Mouse (Mus musculus) small intestine, adult 2 months (tissue): Measurements from ENCODE around the gene Map4k3. TPM values are rescaled to one million over a fixed set of nuclear protein-coding genes. Genes with fewer than 3 reads are reported as not detected.

Experiments
- H3K27ac ChIP-seq: fragments of 200-500 bp; 2 replicates; pipeline ENCODE4 v1.5.1; 2012; ENCODE audit warnings: low read depth, low read length, control low read depth, inconsistent platforms; ENCODE audit not compliant: insufficient read depth
- H3K27me3 ChIP-seq: fragments of 200-500 bp; 2 replicates; pipeline ENCODE4 v1.6.1; 2012; ENCODE audit warnings: mild to moderate bottlenecking, moderate library complexity, low read length, inconsistent platforms; ENCODE audit not compliant: control insufficient read depth, insufficient read depth
- H3K36me3 ChIP-seq: fragments of 200-500 bp; 2 replicates; pipeline ENCODE4 v1.6.1; 2012; ENCODE audit warnings: mild to moderate bottlenecking, low read length, control low read depth, inconsistent platforms; ENCODE audit not compliant: control insufficient read depth, insufficient read depth
- H3K4me1 ChIP-seq: fragments of 200-500 bp; 2 replicates; pipeline ENCODE4 v1.6.1; 2012; ENCODE audit warnings: low read length, inconsistent platforms, mixed read lengths; ENCODE audit not compliant: control insufficient read depth, insufficient read depth, insufficient read length
- H3K4me3 ChIP-seq: fragments of 200-500 bp; 2 replicates; pipeline ENCODE4 v1.5.1; 2012; ENCODE audit warnings: low read depth, mild to moderate bottlenecking, control low read depth, inconsistent platforms, low read length, moderate library complexity
- CTCF ChIP-seq: fragments of 200-500 bp; IDR thresholded peaks from 2 replicates; pipeline ENCODE4 v1.5.1; 2012; ENCODE audit warnings: low read depth, mild to moderate bottlenecking, control low read depth, inconsistent platforms, low read length, moderate library complexity, mixed read lengths; ENCODE audit not compliant: insufficient replicate concordance, insufficient read length; ENCODE audit errors: extremely low read depth
- POLR2A ChIP-seq: fragments of 200-500 bp; IDR thresholded peaks from 2 replicates; pipeline ENCODE4 v1.6.1; 2012; ENCODE audit warnings: low read depth, mild to moderate bottlenecking, control low read depth, inconsistent platforms, low read length, moderate library complexity
- WGBS: fragments of 180-500 bp; shearing (Covaris S2); methylation state at CpG from one replicate; pipeline ENCODE4 v1.1.7; 2018; 5-methylcytosine and 5-hydroxymethylcytosine counted together
- polyA plus RNA-seq: library from polyadenylated mRNA; depleted of rRNA; stranded (reverse); fragments of >200 nt; gene quantifications from 2 replicates; pipeline ENCODE4 v1.2.3, GENCODE M21; 2012

Gene Map4k3
- polyA plus RNA-seq, 1 experiment, result 9.4 TPM

DNA sequence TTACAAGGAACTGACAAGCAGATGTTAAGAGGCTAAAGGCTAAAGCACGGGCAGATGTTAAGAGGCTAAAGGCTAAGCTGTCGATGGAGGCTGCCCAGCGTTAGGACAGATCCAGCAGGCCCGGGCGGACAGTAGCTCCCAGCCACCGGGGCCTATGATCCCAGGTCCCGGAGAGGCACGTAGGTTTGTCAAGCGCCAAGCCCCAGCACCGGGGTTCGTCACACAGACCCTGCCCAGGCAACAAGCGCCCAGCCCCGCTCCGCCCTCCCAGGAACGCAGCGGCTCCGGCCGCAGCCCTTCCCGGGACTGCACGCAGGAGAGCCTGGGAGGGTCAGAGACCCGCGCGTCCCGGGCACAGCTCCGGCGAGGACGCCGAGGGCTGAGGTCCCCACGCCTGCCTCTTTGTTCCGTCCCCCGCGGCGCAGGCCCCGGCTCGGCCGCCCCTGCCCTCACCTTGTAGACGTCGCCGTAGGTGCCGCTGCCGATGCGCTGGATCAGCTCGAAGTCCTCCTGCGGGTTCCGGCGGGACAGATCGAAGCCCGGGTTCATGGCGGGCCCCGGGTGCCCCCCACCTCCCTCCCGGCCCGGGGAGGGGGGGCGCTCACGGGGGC is 839 bp downstream of the Map4k3 start:
- WGBS, result under 1% methylated on average over 52 of the region's 54 CpGs
- Histone ChIP-seq H3K4me3 (peak overlapping the region; percentile 79), H3K36me3 (0 out of 2 replicates have a peak, but pooled peaks cover 2% of the 10 kb centered on the region), H3K27me3 (no peaks in the 10 kb centered on the region), H3K4me1 (peaks cover 3% of the 10 kb centered on the region), H3K27ac (peak overlapping the region; percentile 99)
- peak; percentile 18 for TF ChIP-seq POLR2A
- TF ChIP-seq CTCF, result no peak

DNA sequence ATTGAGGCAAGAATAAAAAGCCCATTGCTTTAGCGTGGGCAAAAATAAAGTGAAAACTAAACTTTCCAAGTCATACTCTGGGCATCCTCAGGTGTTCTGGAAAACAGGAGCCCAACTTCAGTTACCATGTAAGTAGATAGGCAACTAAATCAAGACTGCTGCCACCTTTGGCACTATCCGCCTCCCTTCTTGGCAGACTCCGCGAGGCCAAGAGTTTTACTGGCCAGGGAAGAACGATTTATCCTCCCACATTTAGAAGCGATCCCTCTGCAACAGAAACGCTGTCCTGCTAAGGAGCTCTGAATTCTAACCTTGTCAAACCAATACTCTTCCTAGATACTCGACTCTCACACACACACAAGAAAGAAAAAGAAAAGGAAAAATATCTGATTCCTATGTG is 1.5 kb downstream of the Map4k3 start:
- no peaks in the 10 kb centered on the region for H3K27me3 ChIP-seq
- peak overlapping the region; percentile 24 for H3K4me3 ChIP-seq
- H3K4me1 ChIP-seq, result peaks cover 7% of the 10 kb centered on the region
- TF ChIP-seq POLR2A, result no peak
- no peak for TF ChIP-seq CTCF
- WGBS, result 10% methylated on average over 8 of the region's 8 CpGs
- peak overlapping the region; percentile 0; the same call in 1 of the 2 replicates for H3K27ac ChIP-seq
- 0 out of 2 replicates have a peak, but pooled peaks cover 2% of the 10 kb centered on the region for H3K36me3 ChIP-seq

DNA sequence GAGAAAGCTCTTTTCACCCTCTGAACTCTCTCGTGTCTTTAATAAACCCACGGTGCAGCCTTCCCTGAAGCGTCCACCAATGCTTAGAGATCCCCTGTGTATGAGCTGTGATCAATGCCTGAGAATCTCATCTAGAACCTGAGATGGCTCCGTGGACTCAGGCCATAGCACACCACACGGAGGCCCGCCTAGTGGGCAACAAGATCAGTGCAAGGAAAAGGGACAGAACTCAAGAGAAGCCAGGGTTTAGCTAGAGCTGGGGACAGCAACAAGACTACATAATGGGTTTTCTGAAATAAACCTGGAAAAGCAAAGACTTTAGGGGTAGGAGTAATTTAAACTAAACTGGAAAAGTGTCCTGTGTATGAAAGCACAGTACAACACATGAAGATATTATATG is 5.2 kb downstream of the Map4k3 start:
- Histone ChIP-seq H3K36me3 (0 out of 2 replicates have a peak, but pooled peaks cover 2% of the 10 kb centered on the region), H3K4me1 (peaks cover 8% of the 10 kb centered on the region), H3K4me3 (no peak overlapping the region), H3K27ac (no peak overlapping the region), H3K27me3 (no peaks in the 10 kb centered on the region)
- 75% methylated on average over 6 of the region's 6 CpGs for WGBS
- TF ChIP-seq CTCF, result no peak
- TF ChIP-seq POLR2A, result no peak

DNA sequence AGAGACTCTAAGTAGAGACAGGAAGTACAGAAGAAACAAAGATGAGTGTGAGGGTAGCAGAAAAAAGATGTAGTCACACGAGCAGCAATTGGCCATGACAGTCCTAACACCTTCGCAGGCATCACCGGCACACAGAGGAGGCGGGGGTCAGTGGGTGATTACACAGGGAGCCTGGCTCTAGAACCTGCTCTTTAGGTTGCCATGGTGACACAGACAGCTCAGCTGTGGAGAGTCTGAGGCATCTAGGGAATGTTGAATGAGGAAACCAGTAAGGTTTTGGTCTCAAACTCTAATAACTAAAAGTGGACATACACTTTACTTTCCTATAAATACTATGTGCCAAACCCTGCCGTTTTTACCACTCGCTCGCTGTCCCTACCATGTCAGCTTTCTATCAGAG is 6.6 kb downstream of the Map4k3 start:
- Histone ChIP-seq H3K4me3 (no peak overlapping the region), H3K27me3 (no peaks in the 10 kb centered on the region), H3K4me1 (peaks cover 8% of the 10 kb centered on the region), H3K27ac (no peak overlapping the region), H3K36me3 (0 out of 2 replicates have a peak, but pooled peaks cover 2% of the 10 kb centered on the region)
- TF ChIP-seq POLR2A (no peak), CTCF (no peak)
- WGBS, result 72% methylated on average over 7 of the region's 7 CpGs

DNA sequence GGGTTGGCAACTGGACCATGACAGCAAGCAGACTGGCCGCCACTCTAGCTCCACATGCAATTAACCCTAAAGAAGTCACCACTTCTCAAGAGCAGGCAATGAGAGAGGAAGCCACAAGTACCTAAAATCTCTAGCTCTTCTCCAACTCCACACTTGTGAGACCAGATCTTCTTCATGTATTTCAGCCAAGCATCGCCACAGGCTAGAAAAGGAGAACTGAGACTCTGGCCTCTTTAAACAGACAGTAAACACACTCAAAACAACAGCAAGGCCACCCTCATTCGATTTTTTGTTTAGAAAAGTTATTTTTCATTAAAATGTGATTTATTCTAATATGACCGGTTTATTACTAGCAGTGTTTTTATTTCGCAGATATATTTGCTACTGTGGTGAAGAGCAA is 9.0 kb downstream of the Map4k3 start:
- H3K4me1 ChIP-seq, result peaks cover 12% of the 10 kb centered on the region
- no peaks in the 10 kb centered on the region for H3K36me3 ChIP-seq
- 83% methylated on average over 5 of the region's 5 CpGs for WGBS
- no peak overlapping the region for H3K27ac ChIP-seq
- no peak for TF ChIP-seq CTCF
- no peak for TF ChIP-seq POLR2A
- H3K4me3 ChIP-seq, result no peak overlapping the region
- no peaks in the 10 kb centered on the region for H3K27me3 ChIP-seq

DNA sequence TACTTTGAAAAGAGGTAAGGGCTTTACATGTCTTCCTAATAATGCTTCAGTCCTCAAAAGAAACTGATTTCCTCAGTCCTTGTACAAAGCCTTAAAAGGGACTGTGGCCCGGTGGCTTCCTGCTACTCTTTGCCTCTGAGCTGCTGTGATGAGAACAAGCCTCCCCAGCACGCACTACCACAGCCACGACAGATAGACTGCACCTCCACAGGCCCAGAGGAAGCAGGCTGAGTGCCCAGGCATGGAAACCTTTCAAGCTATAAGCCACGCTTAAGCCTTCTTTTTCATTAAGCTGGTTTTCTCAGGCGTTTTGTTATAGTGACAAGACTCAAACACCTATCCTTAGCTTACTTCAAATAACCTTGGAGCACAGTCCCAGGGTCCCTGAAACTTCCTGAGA is 10.0 kb downstream of the Map4k3 start:
- TF ChIP-seq POLR2A (no peak), CTCF (no peak)
- no peak overlapping the region for H3K27ac ChIP-seq
- no peak overlapping the region for H3K4me3 ChIP-seq
- no peaks in the 10 kb centered on the region for H3K36me3 ChIP-seq
- peaks cover 14% of the 10 kb centered on the region for H3K4me1 ChIP-seq
- WGBS, result 75% methylated on average over 5 of the region's 5 CpGs
- H3K27me3 ChIP-seq, result no peaks in the 10 kb centered on the region

DNA sequence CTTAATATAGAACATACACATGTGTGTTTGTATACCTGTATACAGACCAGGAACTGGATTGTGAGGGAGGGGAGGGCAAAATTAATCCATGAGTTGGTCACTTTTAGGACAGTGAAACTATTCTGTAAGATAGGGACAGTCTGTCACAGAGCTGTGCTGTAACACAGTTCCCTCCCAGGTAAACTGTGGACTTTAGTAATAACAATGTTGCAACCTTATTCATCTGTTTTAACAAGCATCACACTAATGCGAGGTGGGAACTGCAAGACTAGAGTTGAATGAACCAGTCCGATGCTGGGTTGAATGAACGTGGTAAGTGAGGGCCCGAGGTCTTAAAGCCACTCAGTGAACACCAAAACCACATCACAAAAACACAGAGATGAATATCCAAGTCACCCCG is 14.7 kb downstream of the Map4k3 start:
- no peak for TF ChIP-seq CTCF
- TF ChIP-seq POLR2A, result no peak
- Histone ChIP-seq H3K36me3 (no peaks in the 10 kb centered on the region), H3K27ac (no peak overlapping the region), H3K4me1 (peaks cover 24% of the 10 kb centered on the region), H3K4me3 (no peak overlapping the region), H3K27me3 (no peaks in the 10 kb centered on the region)
- 70% methylated on average over 5 of the region's 5 CpGs for WGBS
